Mouse (Mus musculus) layer of hippocampus, postnatal 36 days (tissue): Measurements from ENCODE around the gene Esrrg. TPM values are rescaled to one million over a fixed set of nuclear protein-coding genes. Genes with fewer than 3 reads are reported as not detected.

ENCODE experiments used
- DNase-seq, 2 experiments: peaks; one replicate each; pipeline ENCODE4 v3.0.0; 2022
- total RNA-seq, 2 experiments: library from RNA; stranded (reverse); gene quantifications; 2 replicates each; pipeline ENCODE4 v1.2.3; 2021

Esrrg gene
- total RNA-seq, 2 experiments from 2014 or later, result 13.7 to 14.0 TPM

- DNase-seq, result no peak
Observed at GRCm38 (mm10) chr1:187836384-187836783, 227.8 kb downstream of the Esrrg start.

- no peak for DNase-seq
Observed at GRCm38 (mm10) chr1:187836876-187837275, 228.3 kb downstream of the Esrrg start.

DNA sequence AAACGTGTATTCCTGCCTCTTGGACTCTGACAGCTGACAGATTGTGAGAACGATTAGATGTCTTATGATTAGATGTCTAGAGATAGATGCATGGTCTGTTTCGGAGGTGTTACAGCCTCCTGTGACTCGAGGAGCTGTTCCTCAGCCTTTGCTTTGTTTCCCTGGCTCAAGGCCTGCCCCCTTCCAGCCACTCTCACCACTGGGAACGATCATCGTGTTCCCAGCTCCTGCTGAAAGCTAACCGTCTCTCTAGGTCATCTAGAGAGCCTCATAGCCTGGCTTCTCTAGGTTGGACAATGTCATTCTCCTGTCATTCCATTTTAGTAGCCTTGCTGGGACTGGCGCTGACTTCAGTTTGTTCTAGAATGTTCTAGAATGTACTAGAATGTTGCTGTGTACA is 233.0 kb downstream of the Esrrg start:
- DNase-seq, result no peak

DNA sequence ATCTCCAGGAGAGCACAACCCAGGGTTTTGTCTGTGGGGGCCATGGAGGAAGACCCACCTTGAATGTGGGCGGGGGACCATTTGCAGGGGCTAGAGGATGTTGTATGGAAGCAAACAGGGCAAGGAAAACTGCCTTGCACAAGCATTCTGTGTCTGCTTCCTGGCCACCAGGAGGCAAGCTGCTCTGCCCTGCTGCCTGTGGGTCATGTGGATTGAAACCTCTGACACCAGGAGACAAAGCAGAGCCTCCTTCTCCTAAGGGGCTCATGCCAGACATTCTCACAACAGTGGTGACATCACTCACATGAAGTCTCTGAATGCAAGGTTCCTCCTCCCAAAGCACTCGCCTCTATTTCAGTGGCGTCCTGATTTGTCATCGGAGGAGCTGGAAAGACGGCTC is 234.1 kb downstream of the Esrrg start:
- DNase-seq, result no peak

DNA sequence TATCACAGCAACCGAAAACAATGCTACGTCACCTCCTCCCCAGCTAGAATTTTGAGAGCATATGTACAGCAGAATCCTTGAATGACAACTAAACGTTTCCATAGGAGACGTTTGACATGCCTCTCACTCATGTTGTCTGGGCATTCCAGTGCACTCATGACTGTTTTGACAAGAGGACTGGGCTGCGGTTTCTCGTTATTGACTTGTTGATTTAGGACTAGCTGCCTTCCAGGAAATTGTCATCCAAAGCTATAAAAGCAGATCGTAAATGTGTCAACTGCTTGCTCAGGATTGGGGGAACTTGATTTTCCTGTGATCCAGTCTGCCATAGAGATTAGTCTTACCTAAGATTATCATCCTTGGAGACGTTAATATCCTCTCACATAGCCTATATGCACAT is 245.6 kb downstream of the Esrrg start:
- DNase-seq, result no peak

DNA sequence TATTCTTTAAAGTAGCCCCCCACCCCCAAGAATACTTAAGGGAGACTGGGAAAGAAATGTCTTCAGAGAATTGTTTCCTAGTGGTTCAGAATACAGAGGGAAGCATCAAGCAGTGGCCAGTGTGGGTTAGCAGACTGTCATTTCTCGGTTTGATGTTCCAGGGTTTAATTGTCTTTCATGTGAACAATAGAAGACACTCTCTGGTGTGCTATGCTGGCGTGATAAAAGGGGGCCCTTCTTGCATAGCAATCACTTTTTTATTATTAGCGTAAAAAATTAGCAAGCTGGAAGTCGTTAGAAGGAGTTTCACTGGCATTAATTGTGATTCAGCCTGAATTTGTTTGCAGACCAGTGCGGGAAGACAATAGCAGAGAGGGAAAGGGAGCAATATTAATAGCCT is 253.7 kb downstream of the Esrrg start:
- no peak for DNase-seq

DNA sequence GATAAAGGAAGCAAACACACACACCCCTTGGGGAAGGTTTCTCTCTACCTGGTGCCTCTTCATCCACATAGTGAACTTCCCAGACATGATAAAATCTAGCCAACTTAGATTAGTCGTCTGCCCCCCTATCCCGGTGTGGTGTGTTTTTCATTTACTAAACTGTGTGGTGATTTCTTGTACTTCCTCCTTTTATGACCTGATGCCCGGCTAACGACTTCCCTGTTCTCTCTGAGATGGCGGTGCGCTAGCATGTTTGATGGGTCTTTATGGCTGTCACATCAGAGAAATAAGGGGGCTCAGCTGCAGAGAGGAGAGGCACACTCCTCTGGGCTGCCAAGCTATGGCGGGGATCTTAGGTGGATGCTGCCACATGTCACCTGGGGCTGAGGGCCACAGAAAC is 259.8 kb downstream of the Esrrg start:
- no peak for DNase-seq

DNA sequence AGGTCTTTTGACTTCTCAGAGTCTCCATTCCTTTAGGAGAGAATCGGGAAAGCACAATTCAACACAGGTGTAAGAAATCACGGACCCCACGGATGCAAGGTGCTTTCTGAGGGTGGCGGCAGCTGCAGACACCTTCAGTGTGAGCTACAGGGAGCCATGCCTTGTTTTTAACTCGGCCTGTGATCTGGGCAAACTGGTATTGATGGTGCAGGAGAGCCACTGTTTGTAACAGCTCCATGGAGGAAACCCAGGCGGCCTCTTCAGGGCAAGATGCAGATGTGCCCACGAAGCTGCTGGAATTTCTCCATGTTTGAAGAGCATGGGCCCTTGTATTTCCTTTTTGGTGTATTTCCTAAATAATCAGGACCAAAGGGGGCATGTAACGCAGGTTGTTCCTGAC is 263.6 kb downstream of the Esrrg start:
- no peak for DNase-seq

DNA sequence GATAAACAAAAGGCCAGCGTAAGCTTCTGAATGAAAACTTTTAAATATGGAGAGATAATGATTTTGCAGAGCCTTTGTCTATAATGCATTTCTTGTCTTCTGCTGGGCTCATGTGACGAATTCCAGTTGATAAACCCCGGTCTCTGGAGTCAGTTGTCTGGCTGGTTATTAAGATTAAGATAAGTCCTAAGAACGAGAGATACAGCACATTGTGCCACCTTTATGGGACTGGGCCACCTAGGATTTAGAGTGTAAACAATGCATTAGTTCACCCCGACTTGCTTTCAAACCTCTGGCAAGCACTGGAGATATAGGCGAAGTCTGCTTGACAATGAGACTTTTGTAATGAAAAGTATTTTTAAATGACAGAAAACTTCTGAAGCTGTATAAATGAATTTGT is 264.2 kb downstream of the Esrrg start:
- DNase-seq, result no peak

GRCm38 (mm10) chr1:187873770-187874169 is 265.2 kb downstream of the Esrrg start:
- no peak for DNase-seq

GRCm38 (mm10) chr1:187887270-187887669 is 278.7 kb downstream of the Esrrg start:
- no peak for DNase-seq

DNA sequence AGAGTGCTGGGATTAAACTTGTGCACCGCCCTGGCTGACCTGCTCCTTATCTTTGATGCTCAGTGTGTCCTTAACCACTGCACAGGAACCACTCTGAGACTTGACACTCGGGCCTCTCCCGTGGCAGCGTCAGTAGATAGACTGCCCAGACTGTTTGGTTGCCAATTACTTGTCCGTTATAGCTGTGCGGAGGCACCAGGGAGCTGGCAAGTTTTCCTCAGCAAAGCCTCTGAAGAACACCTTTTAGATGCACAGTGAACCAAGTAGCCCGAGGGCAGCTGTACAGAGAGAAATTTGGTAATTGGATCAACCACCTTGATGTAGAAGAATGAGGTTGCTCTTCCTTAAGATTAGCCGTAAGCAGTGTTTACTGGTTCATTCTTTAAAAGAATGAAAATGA is 279.6 kb downstream of the Esrrg start:
- no peak for DNase-seq

GRCm38 (mm10) chr1:187889096-187889495 is 280.5 kb downstream of the Esrrg start:
- DNase-seq, result no peak

GRCm38 (mm10) chr1:187891262-187891661 is 282.7 kb downstream of the Esrrg start:
- DNase-seq, result no peak

DNA sequence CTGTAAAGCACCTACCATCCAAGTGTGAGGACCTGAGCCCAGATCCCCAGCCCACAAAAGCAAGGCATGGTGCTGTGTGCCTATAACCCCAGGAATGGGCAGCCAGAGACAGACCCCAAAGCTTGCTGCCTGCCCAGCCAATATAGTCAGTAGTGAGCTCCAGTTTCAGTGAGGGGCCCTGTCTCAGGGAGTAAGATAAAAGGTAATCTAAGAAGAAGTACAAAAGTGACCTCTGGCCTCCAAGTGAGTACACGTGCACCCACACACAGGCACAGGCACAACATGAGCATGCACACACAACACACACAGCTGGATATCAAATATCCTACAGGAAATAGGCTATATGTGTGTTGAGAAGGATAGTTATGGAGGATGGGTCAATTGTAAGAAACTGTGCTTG is 286.9 kb downstream of the Esrrg start:
- DNase-seq, result no peak

GRCm38 (mm10) chr1:187896291-187896690 is 287.7 kb downstream of the Esrrg start:
- no peak for DNase-seq

DNA sequence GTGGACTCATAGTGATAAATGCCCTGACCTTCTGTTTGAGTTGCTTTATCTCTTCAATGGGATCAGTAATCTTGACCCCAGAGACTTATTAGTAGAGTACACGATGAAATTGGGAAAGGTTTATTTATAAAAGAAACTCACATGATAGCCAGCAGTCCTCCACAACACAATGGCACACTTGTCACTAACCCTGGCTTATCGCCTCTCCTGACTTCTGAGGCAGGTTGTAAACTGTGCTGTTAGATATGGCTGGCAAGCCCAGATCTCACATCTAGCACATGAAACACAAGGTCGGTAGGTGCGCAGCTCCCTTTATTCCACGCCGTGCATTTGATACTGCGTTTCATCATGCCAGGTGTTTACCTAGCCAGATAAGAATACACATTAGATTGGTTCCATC is 288.3 kb downstream of the Esrrg start:
- DNase-seq, result no peak

DNA sequence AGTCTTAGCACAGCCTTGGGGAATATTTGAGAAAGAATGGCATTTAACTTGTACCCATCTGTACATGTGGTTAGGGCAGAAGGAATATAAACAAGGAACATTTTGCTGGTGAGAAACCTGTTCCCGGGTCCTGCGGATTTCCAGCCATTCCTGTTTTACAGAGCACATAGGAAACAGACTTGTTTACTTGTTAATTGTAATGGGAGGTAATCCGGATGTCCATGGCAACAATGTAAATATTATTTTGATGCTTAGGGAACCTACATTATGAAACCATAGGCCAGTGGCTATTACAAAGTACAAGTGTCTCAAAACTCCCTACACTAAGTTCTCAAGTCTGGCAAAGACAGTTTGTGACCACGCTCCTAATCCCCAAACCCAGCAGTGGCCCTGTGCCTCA is 290.9 kb downstream of the Esrrg start:
- DNase-seq, result no peak

DNA sequence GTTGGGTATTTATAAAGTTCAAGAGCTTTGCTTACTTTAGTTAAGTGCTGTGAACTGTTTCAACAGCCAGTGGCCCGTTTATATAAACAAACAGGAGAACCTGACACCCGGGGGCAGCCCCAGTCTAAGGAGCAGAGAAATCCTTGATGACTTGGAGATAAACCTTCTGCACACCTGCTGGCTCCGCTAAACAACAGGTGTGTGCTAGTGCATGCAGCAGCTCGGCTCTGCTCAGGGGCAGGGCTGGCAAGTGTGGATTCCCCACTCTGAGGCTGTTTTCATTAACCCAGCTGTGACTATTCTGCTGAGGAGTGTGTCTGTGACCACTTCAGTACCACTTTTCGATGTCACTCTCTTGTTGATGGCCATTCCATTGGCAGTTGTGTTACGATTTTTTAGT is 292.2 kb downstream of the Esrrg start:
- no peak for DNase-seq

DNA sequence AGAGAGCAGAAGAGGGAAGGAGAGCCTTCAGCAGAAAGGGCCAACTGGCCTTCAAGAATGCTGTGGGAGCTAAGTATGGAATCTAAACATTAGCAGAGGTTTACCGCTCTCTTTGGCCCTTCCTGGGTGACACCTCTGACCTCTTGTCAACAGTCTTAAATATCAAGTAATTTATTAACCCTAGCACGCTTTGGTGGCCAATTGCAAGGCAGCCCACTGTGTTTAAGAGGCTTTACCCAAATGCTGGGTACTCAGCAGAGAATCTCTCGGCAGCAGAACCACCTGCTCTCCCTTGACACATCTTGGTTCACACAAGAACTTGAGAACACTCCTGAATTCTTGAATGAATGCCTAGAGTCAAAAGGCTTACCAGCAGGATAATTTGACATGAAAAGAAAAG is 293.6 kb downstream of the Esrrg start:
- no peak for DNase-seq

DNA sequence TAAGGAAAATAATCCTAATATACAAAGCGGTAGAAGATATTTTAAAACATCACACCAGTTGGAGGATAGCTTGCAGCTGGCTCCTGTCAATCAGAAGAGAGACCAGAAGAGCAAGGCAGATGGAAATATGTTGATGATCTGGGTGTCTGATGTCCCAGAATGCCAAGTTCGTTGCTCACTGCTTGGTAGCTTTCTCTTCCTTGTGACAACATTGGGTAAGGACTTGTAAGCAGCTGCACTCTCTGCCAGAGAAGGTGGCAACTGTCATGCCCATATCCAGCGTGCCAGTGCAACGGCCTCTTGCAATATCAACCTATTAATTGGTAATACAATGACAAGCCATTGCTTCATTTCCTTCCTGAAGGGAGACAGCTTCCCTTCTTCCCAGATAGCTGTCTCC is 296.1 kb downstream of the Esrrg start:
- DNase-seq, result peak; percentile 9 to 13

GRCm38 (mm10) chr1:187907407-187907806 is 298.8 kb downstream of the Esrrg start:
- DNase-seq, result no peak

GRCm38 (mm10) chr1:187907871-187908270 is 299.3 kb downstream of the Esrrg start:
- no peak for DNase-seq

GRCm38 (mm10) chr1:187910718-187911117 is 302.1 kb downstream of the Esrrg start:
- DNase-seq, result no peak

DNA sequence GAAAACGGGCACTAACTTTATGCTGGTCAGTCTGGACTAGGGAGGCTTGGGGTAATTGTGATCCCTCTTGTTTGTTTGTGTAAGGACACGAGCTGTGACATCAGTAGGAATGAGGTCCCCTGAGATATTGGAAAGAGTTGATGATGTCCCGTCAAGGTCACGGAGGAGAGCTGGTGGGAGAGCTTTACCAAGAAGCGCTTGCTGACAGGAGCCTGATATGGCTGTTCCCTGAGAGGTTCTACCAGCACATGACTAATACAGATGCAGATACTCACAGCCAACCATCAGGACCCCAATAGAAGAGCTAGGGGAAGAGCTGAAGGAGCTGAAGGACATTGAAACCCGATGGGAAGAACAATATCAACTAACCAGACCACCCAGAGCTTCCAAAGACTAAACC is 302.6 kb downstream of the Esrrg start:
- DNase-seq, result no peak

DNA sequence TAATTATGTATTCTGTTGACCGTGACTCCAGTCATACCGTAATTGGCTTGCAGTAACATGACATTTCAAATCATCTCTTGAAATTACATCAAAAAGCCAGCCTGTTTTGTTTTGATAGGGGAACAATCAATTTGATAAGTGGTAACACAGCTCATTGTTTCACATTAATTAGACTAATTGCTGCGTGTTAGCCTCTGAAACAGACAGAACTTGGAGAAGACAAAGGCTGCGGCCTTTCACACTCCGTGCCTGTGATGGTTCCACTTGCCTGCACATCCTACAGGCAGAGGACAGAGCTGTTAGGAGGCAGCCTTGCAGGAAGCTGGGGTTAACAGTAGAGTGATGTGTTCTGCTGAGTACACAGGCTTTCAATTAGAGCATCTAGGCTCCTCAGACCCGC is 309.7 kb downstream of the Esrrg start:
- no peak for DNase-seq
